Mouse (Mus musculus) CH12.LX (cell line): ENCODE measurements around the gene AB124611. TPM values are rescaled to one million over a fixed set of nuclear protein-coding genes. Genes with fewer than 3 reads are reported as not detected.

ENCODE experiments used
- DNase-seq: peaks from one replicate; pipeline ENCODE4 v3.0.0-alpha.2; 2013; ENCODE audit errors: extremely low read depth
- H3K27ac ChIP-seq: 2 replicates; pipeline ENCODE4 v1.5.1; 2012; ENCODE audit warnings: low read depth, mild to moderate bottlenecking, control low read depth, moderate library complexity; ENCODE audit not compliant: insufficient read depth
- H3K27me3 ChIP-seq: replicated peaks from 2 replicates; pipeline ENCODE3; 2012; ENCODE audit warnings: inconsistent platforms
- H3K36me3 ChIP-seq, 2 experiments: replicated peaks in 1 of 2; 2 replicates each; pipeline versions ENCODE3 to v1.6.1; 2012; ENCODE audit warnings: inconsistent platforms in 1 of 2, low read length in 1 of 2, mild to moderate bottlenecking in 1 of 2, mixed read lengths in 1 of 2, moderate library complexity in 1 of 2; ENCODE audit not compliant: control insufficient read depth in 1 of 2, insufficient read depth in 1 of 2
- H3K4me1 ChIP-seq, 2 experiments: 2 replicates each; pipeline ENCODE4 v1.6.1; 2012; ENCODE audit warnings: inconsistent platforms in 1 of 2, moderate library complexity in 1 of 2; ENCODE audit not compliant: insufficient read depth in 2 of 2, control insufficient read depth in 1 of 2
- H3K4me2 ChIP-seq: 2 replicates; pipeline ENCODE4 v1.6.1; 2012; ENCODE audit warnings: low read depth, mild to moderate bottlenecking, control low read depth; ENCODE audit not compliant: poor library complexity, insufficient read depth, severe bottlenecking
- H3K4me3 ChIP-seq, 3 experiments: fragments of 150-350 bp in 1 of 3; sonication (generic) in 1 of 3; replicated peaks in 1 of 3; 2 replicates each; pipeline versions ENCODE3 to v1.5.1; 2011 to 2012; ENCODE audit warnings: low read depth in 2 of 3, low read length in 2 of 3, mild to moderate bottlenecking in 2 of 3, moderate library complexity in 2 of 3, control low read depth in 1 of 3, improper control_type of control experiment in 1 of 3, inconsistent platforms in 1 of 3, mixed read lengths in 1 of 3; ENCODE audit not compliant: poor library complexity in 1 of 3
- H3K79me2 ChIP-seq: replicated peaks from 2 replicates; pipeline ENCODE4 v1.6.1; 2012; ENCODE audit warnings: mild to moderate bottlenecking, moderate library complexity; ENCODE audit not compliant: control insufficient read depth, poor library complexity, insufficient read depth, severe bottlenecking; ENCODE audit errors: extremely low read depth
- H3K9ac ChIP-seq: 2 replicates; pipeline ENCODE4 v1.6.1; 2012; ENCODE audit warnings: low read depth, mild to moderate bottlenecking, control low read depth, moderate library complexity; ENCODE audit not compliant: insufficient read depth
- H3K9me3 ChIP-seq: replicated peaks from 2 replicates; pipeline ENCODE3; 2012; ENCODE audit warnings: low read length, inconsistent platforms, mixed read lengths
- BHLHE40 ChIP-seq: IDR thresholded peaks from 2 replicates; pipeline ENCODE4 v1.6.1; 2011; ENCODE audit warnings: mild to moderate bottlenecking, low read depth, low read length, improper control_type of control experiment
- CHD1 ChIP-seq: IDR thresholded peaks from 2 replicates; pipeline ENCODE4 v1.6.1; 2012; ENCODE audit warnings: low read depth, low read length, improper control_type of control experiment, inconsistent platforms
- CHD2 ChIP-seq: IDR thresholded peaks from 2 replicates; pipeline ENCODE4 v1.6.1; 2011; ENCODE audit warnings: low read length, improper control_type of control experiment
- CTCF ChIP-seq, 2 experiments: IDR thresholded peaks in 1 of 2; conservative IDR thresholded peaks in 1 of 2; 2 replicates each; pipeline ENCODE4 v1.5.1; 2011 to 2012; ENCODE audit warnings: low read depth in 2 of 2, low read length in 2 of 2, improper control_type of control experiment in 1 of 2, inconsistent platforms in 1 of 2, mild to moderate bottlenecking in 1 of 2, moderate library complexity in 1 of 2
- E2F4 ChIP-seq: IDR thresholded peaks from 2 replicates; pipeline ENCODE4 v1.6.1; 2011; ENCODE audit warnings: low read depth, low read length, improper control_type of control experiment; ENCODE audit not compliant: insufficient replicate concordance
- ELF1 ChIP-seq: IDR thresholded peaks from 2 replicates; pipeline ENCODE4 v1.6.1; 2014; ENCODE audit warnings: low read depth, mild to moderate bottlenecking, inconsistent platforms, low read length, improper control_type of control experiment
- EP300 ChIP-seq: IDR thresholded peaks from 2 replicates; pipeline ENCODE4 v1.6.1; 2011; ENCODE audit warnings: low read length, improper control_type of control experiment
- ETS1 ChIP-seq: conservative IDR thresholded peaks from 2 replicates; pipeline ENCODE4 v1.6.1; 2012; ENCODE audit warnings: low read depth, mild to moderate bottlenecking, inconsistent platforms, low read length, improper control_type of control experiment, moderate library complexity
- GABPA ChIP-seq: IDR thresholded peaks from 2 replicates; pipeline ENCODE4 v1.6.1; 2012; ENCODE audit warnings: low read depth, low read length, improper control_type of control experiment, inconsistent platforms; ENCODE audit not compliant: insufficient replicate concordance
- HCFC1 ChIP-seq: IDR thresholded peaks from 2 replicates; pipeline ENCODE4 v1.6.1; 2012; ENCODE audit warnings: low read depth, mild to moderate bottlenecking, inconsistent platforms, low read length, improper control_type of control experiment
- IRF4 ChIP-seq: IDR thresholded peaks from 2 replicates; pipeline ENCODE4 v1.6.1; 2014; ENCODE audit warnings: low read depth, mild to moderate bottlenecking, inconsistent platforms, low read length, improper control_type of control experiment
- JUN ChIP-seq: IDR thresholded peaks from 2 replicates; pipeline ENCODE4 v1.6.1; 2011; ENCODE audit warnings: low read depth, mild to moderate bottlenecking, low read length, improper control_type of control experiment, moderate library complexity; ENCODE audit not compliant: insufficient read depth
- JUND ChIP-seq: conservative IDR thresholded peaks from 2 replicates; pipeline ENCODE4 v1.6.1; 2011; ENCODE audit warnings: low read depth, low read length, improper control_type of control experiment
- KAT2A ChIP-seq: IDR thresholded peaks from 2 replicates; pipeline ENCODE4 v1.6.1; 2012; ENCODE audit warnings: low read length, improper control_type of control experiment, inconsistent platforms; ENCODE audit not compliant: insufficient replicate concordance
- MAFK ChIP-seq: IDR thresholded peaks from 2 replicates; pipeline ENCODE4 v1.6.1; 2011; ENCODE audit warnings: low read length, improper control_type of control experiment; ENCODE audit not compliant: insufficient replicate concordance
- MAX ChIP-seq: IDR thresholded peaks from 2 replicates; pipeline ENCODE4 v1.6.1; 2011; ENCODE audit warnings: low read length, improper control_type of control experiment
- MAZ ChIP-seq: IDR thresholded peaks from 2 replicates; pipeline ENCODE4 v1.6.1; 2012; ENCODE audit warnings: low read depth, mild to moderate bottlenecking, inconsistent platforms, low read length, improper control_type of control experiment, moderate library complexity
- MEF2A ChIP-seq: IDR thresholded peaks from 2 replicates; pipeline ENCODE4 v1.6.1; 2014; ENCODE audit warnings: low read depth, mild to moderate bottlenecking, inconsistent platforms, low read length, improper control_type of control experiment, borderline replicate concordance
- MXI1 ChIP-seq: IDR thresholded peaks from 2 replicates; pipeline ENCODE4 v1.6.1; 2011; ENCODE audit warnings: mild to moderate bottlenecking, low read depth, low read length, improper control_type of control experiment
- MYC ChIP-seq: IDR thresholded peaks from 2 replicates; pipeline ENCODE4 v1.6.1; 2011; ENCODE audit warnings: low read depth, mild to moderate bottlenecking, improper control_type of control experiment, low read length
- NELFE ChIP-seq: IDR thresholded peaks from 2 replicates; pipeline ENCODE4 v1.6.1; 2011; ENCODE audit warnings: low read depth, low read length, improper control_type of control experiment
- NRF1 ChIP-seq: IDR thresholded peaks from 2 replicates; pipeline ENCODE4 v1.6.1; 2014; ENCODE audit warnings: low read depth, mild to moderate bottlenecking, inconsistent platforms, low read length, improper control_type of control experiment, moderate library complexity
- PAX5 ChIP-seq: IDR thresholded peaks from 2 replicates; pipeline ENCODE4 v1.6.1; 2012; ENCODE audit warnings: low read length, inconsistent platforms, mixed read lengths
- POLR2A ChIP-seq: IDR thresholded peaks from 2 replicates; pipeline ENCODE4 v1.6.1; 2011; ENCODE audit warnings: low read depth, mild to moderate bottlenecking, improper control_type of control experiment, low read length
- POLR2AphosphoS2 ChIP-seq: IDR thresholded peaks from 2 replicates; pipeline ENCODE4 v1.6.1; 2011; ENCODE audit warnings: low read depth, low read length, improper control_type of control experiment
- RAD21 ChIP-seq: IDR thresholded peaks from 2 replicates; pipeline ENCODE4 v1.6.1; 2011; ENCODE audit warnings: low read depth, mild to moderate bottlenecking, low read length, improper control_type of control experiment, moderate library complexity
- RCOR1 ChIP-seq: conservative IDR thresholded peaks from 2 replicates; pipeline ENCODE4 v1.6.1; 2012; ENCODE audit warnings: low read depth, mild to moderate bottlenecking, inconsistent platforms, low read length, improper control_type of control experiment
- SIN3A ChIP-seq: IDR thresholded peaks from 2 replicates; pipeline ENCODE4 v1.6.1; 2012; ENCODE audit warnings: low read length, improper control_type of control experiment, inconsistent platforms
- SMC3 ChIP-seq: IDR thresholded peaks from 2 replicates; pipeline ENCODE4 v1.6.1; 2011; ENCODE audit warnings: low read depth, low read length, improper control_type of control experiment
- TBP ChIP-seq: conservative IDR thresholded peaks from 2 replicates; pipeline ENCODE4 v1.6.1; 2011; ENCODE audit warnings: low read depth, low read length, improper control_type of control experiment
- TCF12 ChIP-seq: IDR thresholded peaks from 2 replicates; pipeline ENCODE4 v1.6.1; 2014; ENCODE audit warnings: low read depth, mild to moderate bottlenecking, inconsistent platforms, low read length, improper control_type of control experiment
- UBTF ChIP-seq: IDR thresholded peaks from 2 replicates; pipeline ENCODE4 v1.6.1; 2012; ENCODE audit warnings: low read depth, mild to moderate bottlenecking, inconsistent platforms, low read length, improper control_type of control experiment, moderate library complexity
- USF1 ChIP-seq: IDR thresholded peaks from 2 replicates; pipeline ENCODE4 v1.6.1; 2014; ENCODE audit warnings: low read depth, mild to moderate bottlenecking, inconsistent platforms, low read length, improper control_type of control experiment
- USF2 ChIP-seq: conservative IDR thresholded peaks from 2 replicates; pipeline ENCODE4 v1.6.1; 2011; ENCODE audit warnings: low read depth, low read length, improper control_type of control experiment
- ZC3H11A ChIP-seq: IDR thresholded peaks from 2 replicates; pipeline ENCODE4 v1.6.1; 2012; ENCODE audit warnings: low read depth, mild to moderate bottlenecking, inconsistent platforms, low read length, improper control_type of control experiment
- ZKSCAN1 ChIP-seq: IDR thresholded peaks from 2 replicates; pipeline ENCODE4 v1.6.1; 2012; ENCODE audit warnings: low read depth, inconsistent platforms, low read length, improper control_type of control experiment, borderline replicate concordance
- ZMIZ1 ChIP-seq: IDR thresholded peaks from 2 replicates; pipeline ENCODE4 v1.6.1; 2012; ENCODE audit warnings: low read depth, mild to moderate bottlenecking, inconsistent platforms, low read length, improper control_type of control experiment
- ZNF384 ChIP-seq: IDR thresholded peaks from 2 replicates; pipeline ENCODE4 v1.6.1; 2012; ENCODE audit warnings: low read depth, low read length, improper control_type of control experiment, inconsistent platforms
- dilution Hi-C: fragments of 300-500 bp; cut with MboI; formaldehyde crosslinking; loops from 2 replicates; pipeline ENCODE4 v1.14.3; 2020; ENCODE audit warnings: low sequenced_read_pairs; ENCODE audit not compliant: extremely low pct_unique_long_range_greater_than_20kb, extremely low pct_ligation_motif_present
- in situ Hi-C: fragments of 300-500 bp; cut with MboI; formaldehyde crosslinking; loops from 3 replicates; pipeline ENCODE4 v1.14.3; 2019; ENCODE audit warnings: low sequenced_read_pairs, low pct_ligation_motif_present, low pct_unique_long_range_greater_than_20kb, mixed read lengths
- polyA plus RNA-seq: library from polyadenylated mRNA; unstranded; fragments of >175 nt; gene quantifications from 2 replicates; pipeline ENCODE4 v1.2.1, GENCODE M21; 2012; ENCODE audit warnings: low read depth; ENCODE audit not compliant: insufficient read length
- total RNA-seq, 2 experiments: library from RNA; depleted of rRNA; stranded (reverse); fragments of 300-350 nt in 1 of 2; fragments of >200 nt in 1 of 2; gene quantifications; 2 replicates each; pipeline ENCODE4 v1.2.3; 2012 to 2014

AB124611 gene
- total and polyA plus RNA-seq, 3 experiments, result 0.89 to 2.1 (median 1.5) TPM

DNA sequence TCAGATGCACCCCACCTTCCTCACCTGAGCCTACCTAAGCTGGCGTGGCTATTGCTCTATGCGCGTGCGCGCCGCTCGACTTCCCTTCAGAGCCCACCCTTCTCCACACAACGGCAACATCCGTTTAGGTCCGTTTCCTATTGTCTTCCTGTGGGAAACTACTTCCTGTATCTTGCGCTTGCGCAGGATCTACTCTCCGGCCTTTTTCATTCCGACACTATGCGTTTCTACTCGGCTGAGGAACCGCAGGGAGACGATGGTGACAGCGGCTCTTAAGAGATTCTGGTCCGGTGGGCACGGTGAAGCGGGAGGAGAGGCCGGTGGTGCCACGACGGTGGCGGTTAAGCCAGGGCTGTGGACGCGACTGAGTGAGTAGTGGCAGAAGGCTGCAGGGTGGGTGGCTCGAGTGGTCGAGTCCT lies 66.7 kb downstream of the AB124611 start, which contains the start of the genes Timm29 and Yipf2:
Gene Timm29, plus strand, starts transcription at position 20 of the 419 bp plus-strand sequence.
Gene Yipf2, minus strand, starts transcription at position 126 of the 419 bp plus-strand sequence.
- Histone ChIP-seq H3K27ac (peak within 1 kb of the TSS; percentile 87), H3K4me1 (peaks cover 12 to 65% of the 10 kb centered on the region in 2 experiments), H3K36me3 (peaks cover 24 to 54% of the 10 kb centered on the region in 2 experiments), H3K9ac (peak within 1 kb of the TSS; percentile 68), H3K9me3 (no peaks in the 10 kb centered on the region), H3K4me3 (peak within 1 kb of the TSS; percentile 89 to 99 (median 97)), H3K4me2 (peak within 1 kb of the TSS; percentile 94), H3K27me3 (no peaks in the 10 kb centered on the region), H3K79me2 (peaks cover 18% of the 10 kb centered on the region)
- DNase-seq, result peak; percentile 98
- dilution Hi-C loops (no loop called here), in situ Hi-C loops (loop anchor here (5.0 kb wide), 1 partner anchor 45 kb away; the partner anchor contains the start of gene Carm1)
- TF ChIP-seq CHD1 (no peak), ZNF384 (no peak), HCFC1 (peak; percentile 98), POLR2AphosphoS2 (peak; percentile 96), ZMIZ1 (peak; percentile 62; the same call in 1 of the 2 replicates), MYC (peak; percentile 67), IRF4 (peak; percentile 84), POLR2A (peak; percentile 84), NELFE (peak; percentile 89), TCF12 (peak; percentile 92), RCOR1 (peak; percentile 82; the same call in 1 of the 2 replicates), GABPA (peak; percentile 72; the same call in 1 of the 2 replicates), MEF2A (peak; percentile 83), CTCF (conservative IDR thresholded peaks at IDR 0.05 in 1 of 2, IDR thresholded peaks at IDR 0.05 in 1 of 2; ENCODE audit: low read depth in 2 of 2, low read length in 2 of 2) (no peak), ZKSCAN1 (no peak), UBTF (0 out of 2 replicates have a peak, but pooled peaks have one; percentile 73), ELF1 (peak; percentile 87), BHLHE40 (peak; percentile 41; the same call in 1 of the 2 replicates), SIN3A (peak; percentile 99), ZC3H11A (no peak), NRF1 (peak; percentile 98), ETS1 (0 out of 2 replicates have a peak, but pooled peaks have one; percentile 29), SMC3 (no peak), RAD21 (no peak), MAZ (peak; percentile 82), E2F4 (no peak), MAFK (no peak), MXI1 (peak; percentile 86), JUND (no peak; the same call in 1 of the 2 replicates), KAT2A (peak; percentile 97), MAX (peak; percentile 85), EP300 (no peak), PAX5 (no peak), TBP (peak; percentile 90), USF1 (no peak), JUN (no peak), CHD2 (peak; percentile 86), USF2 (no peak)
